Mouse (Mus musculus): Measurements from ENCODE around the gene Adk.
A peak's percentile ranks its signal among the peaks of the same experiment; 100 is the strongest.

Gene Adk

DNA sequence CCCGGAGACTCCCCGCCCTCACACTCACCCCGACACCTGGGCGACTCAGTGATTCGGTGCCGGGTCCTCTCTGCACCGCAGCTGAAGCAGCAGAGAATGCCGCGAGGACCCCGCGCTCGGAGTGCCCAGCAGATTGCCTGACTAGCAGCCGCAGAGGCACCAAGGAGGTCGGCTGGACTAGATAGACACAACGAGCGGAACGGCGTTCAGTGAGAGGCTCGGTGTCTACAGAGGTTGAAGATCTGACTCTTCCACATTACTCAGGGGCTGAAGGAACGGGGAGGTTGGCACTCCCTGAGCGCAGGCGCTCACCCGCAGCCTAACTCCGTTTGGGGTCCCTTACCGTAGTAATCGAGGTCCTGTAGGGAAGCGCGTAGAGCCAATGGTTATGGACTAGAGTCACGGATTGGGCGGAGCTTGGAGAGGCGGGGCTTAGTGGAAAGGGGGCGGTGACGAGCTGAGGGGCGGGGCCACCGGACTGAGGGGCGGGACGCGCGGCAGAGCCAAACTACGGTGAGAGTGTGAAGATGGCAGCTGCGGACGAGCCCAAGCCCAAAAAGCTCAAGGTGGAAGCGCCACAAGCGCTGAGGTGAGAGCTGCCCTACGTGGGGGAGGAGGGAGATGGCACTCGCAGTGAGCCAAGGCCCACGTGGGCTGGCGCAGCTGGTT lies at the start of gene Adk, which contains the start of gene Ap3m1:
Gene Adk, plus strand, starts transcription at position 463 of the 669 bp plus-strand sequence.
Gene Ap3m1, minus strand, starts transcription at position 397 of the 669 bp plus-strand sequence.
- DNase-seq (ENCODE audit: low read depth, low spot score), result peak; percentile 85

DNA sequence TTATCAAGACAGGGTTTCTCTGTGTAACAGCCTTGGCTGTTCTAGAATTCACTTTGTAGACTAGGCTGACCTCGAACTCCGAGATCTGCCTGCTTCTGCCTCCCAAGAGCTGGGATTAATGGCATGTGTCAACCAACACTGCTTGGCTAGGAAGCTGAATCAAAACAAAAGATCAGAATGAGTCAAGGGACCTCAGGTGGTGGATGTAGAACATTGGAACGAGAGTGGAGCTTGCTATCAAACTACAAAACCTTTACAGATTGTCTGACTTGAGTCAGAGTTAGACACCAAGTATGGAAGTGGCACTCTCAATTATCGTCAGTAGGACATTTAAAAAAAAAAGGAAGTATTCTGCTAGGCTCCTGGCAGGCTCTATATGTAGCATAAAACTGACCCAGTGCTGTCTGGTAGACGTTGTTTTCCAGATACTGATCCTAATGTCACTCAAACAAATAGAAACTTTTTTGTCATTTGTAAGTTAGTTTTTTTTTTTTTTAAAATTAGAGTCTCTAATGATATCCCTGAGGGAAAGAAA lies 38.5 kb upstream of the Adk start:
- DNase-seq (ENCODE audit: low read depth, low spot score), result no peak

DNA sequence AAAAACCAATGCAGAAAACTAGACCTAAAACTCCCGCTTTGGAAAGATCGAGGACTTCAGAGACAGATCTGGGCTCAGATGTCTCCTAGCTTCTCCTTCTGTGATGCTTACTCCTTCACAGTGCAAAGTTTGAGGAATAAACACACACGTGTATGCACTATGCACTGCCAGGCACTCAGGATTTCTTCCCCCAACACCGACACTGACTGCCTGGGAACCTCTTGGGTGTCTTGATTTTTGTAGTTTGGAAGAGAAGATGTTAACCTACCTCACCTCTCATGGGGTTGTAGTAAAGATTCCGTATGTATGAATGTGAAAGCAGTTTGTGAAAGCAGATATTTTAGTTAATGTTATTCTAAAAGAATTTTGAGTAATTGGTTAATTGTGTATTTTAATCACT lies 34.5 kb upstream of the Adk start:
- DNase-seq (ENCODE audit: low read depth, low spot score), result no peak

DNA sequence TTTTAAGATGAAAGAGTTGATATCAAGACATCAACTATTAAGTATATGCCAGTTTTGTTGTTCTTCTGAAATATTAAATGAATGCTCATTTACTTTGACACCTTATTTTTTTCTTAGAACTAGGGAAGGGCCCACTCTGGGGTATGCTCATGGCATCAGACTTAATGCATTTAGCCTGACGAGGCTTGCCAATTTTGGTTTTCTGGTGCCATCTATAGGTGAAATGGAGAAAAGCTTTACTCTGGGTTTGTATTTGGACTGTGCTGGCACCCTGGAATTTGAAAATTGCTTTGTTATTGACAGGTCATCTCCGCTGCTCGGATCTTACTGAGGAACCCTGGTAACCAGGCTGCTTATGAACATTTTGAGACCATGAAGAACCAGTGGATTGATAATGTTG lies 33.4 kb upstream of the Adk start:
- DNase-seq (ENCODE audit: low read depth, low spot score), result peak; percentile 51

DNA sequence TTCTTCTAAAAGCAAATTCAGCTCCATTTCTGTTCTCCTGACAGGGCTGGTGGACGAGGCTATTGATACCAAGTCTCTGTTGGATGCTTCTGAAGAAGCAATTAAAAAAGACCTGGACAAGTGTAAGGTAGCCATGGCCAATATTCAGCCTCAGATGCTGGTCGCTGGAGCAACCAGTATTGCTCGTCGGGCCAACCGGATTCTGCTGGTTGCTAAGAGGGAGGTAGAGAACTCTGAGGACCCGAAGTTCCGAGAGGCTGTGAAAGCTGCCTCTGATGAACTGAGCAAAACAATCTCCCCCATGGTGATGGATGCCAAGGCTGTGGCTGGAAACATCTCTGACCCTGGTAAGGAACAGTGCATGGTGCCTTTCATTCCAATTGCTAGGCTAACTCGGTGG lies 31.9 kb upstream of the Adk start:
- DNase-seq (ENCODE audit: low read depth, low spot score), result no peak

DNA sequence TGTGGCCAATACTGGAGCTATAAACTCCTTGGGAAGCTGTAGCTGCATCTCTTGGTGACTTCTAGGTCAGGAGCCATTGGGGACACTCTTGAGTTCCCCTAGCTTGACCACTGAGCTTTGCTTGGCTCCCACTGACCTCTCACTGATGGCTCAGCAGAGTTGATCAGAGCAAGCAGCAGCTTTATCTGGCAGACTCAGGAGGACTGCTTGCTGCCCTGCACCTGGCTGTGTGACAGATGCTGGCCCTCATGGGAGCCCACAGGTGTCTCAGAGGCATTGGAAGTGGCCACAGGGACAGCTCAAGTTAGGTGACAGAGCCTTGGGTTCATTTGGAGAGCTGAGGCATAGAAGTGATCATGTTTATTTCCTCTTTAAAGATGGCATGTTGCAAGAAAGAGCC lies 24.8 kb upstream of the Adk start:
- no peak for DNase-seq (ENCODE audit: low read depth, low spot score)

DNA sequence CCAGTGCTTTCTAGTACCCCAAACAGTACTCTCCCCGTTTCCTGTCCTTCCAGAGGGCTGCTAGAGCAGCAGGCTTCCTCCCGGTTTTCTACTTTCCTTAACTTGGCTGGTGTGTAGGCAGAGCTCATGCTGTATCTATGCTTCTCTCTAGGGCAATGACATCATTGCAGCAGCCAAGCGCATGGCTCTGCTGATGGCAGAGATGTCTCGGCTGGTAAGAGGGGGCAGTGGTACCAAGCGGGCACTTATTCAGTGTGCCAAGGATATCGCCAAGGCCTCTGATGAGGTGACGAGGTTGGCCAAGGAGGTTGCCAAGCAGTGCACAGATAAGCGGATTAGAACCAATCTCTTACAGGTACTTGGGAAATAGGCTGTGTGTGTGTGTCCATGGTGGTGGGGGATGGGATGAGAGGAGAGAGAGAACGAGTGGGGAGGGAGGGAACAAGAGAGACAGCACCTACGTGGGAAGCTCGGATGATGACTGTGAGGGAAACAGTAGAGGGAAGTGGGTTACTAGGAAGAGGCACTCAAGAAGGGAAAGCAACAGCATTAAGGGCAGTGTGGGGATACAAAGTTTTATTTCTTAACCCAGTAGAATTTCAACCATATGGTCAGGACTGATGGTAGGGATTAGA lies 23.2 kb upstream of the Adk start:
- no peak for DNase-seq (ENCODE audit: low read depth, low spot score)

DNA sequence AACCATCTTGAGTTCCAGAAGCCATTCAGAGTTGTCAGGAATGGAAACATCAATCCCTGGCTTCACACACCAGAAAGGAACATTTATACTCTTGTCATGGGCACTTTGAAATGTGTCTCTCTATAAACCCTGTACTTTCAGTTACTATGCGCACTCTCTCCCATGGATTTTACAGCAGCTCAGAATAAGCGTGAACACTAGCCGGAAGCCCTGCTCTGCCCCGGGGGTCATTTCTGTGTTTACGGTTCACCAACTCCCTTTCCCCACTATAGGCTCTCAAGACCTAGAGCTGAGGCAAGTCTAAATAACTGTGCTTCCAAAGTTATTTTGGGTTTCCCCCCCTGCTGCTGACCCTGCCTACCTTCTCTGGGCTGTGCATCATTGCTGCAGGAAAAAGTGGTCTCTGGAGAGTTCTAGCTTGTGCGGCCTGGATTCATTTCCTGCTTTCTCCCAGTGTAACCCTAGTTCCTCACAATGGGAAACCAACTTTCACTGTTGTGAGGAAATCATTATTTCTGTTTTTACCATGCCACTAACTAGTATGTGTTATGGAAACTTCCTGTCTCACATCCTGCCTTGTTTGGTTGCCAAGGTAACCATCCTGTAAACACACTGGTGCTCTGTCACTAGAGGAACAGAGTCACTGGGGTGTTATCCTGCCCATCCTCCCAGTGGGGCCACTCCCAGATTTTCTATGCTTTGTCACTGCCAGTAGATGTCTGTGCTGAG lies 20.4 kb upstream of the Adk start:
- peak; percentile 74 for DNase-seq (ENCODE audit: low read depth, low spot score)

DNA sequence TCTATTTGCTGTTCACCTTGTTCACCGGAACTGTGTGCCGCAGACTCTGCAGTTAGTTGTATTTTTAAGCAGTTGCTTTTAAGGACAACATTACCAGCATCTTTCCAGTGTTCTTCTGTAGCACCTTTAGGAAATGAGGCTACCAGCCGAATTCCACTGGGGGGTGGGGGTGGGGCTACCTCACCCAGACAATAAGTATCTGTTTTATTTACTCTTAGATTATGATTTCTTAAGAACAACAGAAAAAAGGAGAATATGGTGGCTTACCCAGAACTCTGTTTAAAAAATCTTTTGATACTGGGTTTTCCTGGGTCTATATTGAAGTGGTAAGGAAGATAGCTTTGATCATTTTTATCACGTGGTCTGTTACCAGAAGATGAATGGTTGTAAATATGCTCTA lies 18.1 kb upstream of the Adk start:
- no peak for DNase-seq (ENCODE audit: low read depth, low spot score)

DNA sequence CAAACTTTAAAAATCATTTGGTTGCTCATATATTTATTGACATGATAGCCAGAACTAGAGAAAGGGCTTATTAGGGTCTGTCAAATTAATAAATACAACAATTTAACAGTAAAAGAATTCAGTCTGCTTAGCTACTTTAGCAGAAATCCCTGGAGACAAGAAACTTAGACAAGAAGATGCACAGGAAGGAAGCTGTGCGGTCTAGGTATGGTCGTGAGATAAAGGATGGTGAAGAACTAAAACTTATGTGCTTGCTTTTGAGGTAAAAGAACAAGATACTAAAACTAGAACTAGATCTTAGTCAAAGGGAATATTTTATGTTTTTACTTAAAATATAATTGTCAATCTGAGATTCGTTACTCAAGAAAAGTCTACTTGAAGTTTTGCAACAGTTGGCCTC lies 17.6 kb upstream of the Adk start:
- no peak for DNase-seq (ENCODE audit: low read depth, low spot score)

DNA sequence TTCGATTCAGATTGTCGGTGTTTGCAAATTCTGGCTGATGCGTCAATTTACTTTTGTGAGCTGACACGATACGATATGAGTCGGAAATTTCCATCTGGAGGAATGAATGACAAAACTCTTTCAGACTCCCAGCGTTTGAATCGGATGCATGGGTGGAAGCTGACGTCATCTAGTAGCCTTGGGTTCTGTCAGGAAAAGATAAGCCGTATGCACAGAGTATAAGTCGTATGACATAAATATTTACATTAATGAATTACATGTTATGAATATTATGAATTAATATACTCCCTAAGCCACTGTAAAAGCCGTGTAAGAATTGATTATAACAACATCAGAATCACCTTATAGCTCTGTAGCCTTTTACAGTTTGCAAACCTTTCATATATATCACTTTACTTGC lies 13.3 kb upstream of the Adk start:
- no peak for DNase-seq (ENCODE audit: low read depth, low spot score)

DNA sequence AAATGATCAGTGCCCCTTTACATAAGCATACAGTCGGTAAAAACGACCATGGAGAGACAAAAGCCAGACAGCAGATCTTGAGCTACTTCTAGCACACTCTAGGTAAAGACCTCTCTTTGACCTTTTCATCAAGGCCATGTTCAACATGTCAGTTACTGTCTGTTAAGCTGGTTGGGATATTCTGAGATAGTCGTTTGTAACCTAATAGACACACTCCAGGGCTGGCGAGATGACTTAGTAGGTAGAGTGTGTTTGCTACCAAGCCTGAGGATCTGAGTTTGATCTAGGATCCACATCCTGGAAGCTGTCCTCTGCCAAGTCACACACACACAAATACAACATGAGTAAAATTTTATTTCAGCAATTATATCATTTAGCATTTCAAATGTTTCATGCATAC lies 12.8 kb upstream of the Adk start:
- DNase-seq (ENCODE audit: low read depth, low spot score), result no peak

DNA sequence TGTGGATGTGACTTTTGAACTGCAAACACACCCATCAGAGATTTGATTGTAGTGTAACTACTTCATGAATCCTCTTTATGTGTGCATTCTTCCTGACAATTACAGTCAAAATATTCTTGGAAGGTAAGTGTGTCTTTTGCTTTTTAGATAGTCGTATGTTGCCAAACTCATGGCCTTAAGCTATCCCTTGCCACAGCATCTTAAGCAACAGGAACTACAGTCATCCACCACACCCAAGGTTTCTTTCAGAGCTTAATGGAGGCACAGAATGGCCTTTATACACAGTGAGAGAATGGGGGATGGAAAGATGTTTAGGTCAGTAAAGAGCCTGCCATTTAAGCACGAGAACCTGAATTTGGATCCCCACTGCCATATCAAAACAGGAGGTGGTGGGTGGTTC lies 4.5 kb upstream of the Adk start:
- no peak for DNase-seq (ENCODE audit: low read depth, low spot score)

DNA sequence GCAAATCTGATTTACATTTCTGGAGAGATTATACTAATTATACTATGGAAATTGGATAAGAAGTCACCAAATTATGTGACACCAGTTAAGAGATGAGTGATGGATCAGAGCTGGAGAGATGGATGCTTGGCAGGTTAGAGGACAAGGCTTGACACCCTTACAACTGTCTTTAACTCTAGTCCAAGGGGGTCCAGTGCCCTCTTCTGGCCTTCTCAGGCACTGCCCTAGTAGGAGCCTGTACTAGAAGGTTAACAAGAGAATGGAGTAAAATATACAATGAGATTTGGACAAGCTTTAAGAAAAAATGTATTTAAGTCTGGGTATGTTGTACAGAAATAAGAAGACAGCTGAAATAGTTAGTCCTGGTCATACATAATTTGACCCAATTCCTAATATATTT lies 3.5 kb upstream of the Adk start:
- DNase-seq (ENCODE audit: low read depth, low spot score), result peak; percentile 50

DNA sequence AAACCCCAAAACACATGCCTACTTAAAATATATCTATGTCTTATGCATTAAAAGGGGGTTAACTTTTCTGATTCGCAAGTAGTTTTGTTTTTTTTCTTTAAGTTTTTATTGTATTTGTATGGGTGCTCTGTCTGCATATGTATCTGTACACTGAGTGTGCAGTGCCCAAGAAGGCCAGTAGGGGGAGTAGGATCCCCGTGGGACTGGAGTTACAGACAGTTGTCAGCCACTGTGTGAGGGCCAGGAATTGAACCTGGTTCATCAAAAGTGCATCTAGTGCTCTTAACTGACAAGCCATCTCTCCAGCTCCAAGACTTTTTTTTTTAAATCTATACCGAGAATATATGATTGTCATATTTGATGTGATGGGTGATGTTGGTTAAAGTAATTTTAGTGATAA lies 1.6 kb upstream of the Adk start:
- peak; percentile 55 for DNase-seq (ENCODE audit: low read depth, low spot score)

DNA sequence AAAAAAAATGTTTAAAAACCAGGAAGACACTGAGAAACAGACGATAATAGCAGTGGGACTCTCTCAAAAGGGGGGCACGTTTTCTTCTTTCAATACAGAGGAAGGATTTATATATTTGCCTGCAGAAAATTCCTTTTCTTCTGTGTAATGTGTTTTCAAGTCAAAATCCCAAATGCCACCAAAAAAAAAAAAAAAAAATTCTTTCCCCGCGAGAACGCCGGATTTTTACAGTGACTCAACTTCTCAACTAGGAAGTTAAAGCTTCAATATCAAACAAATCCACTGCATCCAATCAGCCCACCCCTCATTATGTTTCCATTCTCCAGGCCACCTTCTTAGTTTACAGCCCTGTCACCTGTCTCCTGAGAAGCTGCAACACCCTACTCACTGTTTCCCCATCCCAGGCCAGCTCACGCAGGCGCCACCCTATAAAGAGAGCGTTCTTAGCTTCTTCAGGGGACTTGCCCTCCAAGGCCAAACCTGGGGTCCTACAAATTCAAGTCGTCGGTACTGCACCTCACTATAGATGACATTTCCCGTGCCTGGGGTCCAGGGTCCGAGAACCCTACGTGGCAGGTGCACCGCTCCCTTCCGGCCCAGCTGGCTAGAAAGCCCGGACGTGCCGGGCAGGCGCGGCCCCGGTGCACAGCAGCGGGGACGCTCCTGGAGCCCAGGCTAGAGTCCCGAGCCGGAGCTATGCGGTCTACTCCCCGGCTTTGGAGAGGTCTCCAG lies 828 bp upstream of the Adk start:
- peak; percentile 34 for DNase-seq (ENCODE audit: low read depth, low spot score)

DNA sequence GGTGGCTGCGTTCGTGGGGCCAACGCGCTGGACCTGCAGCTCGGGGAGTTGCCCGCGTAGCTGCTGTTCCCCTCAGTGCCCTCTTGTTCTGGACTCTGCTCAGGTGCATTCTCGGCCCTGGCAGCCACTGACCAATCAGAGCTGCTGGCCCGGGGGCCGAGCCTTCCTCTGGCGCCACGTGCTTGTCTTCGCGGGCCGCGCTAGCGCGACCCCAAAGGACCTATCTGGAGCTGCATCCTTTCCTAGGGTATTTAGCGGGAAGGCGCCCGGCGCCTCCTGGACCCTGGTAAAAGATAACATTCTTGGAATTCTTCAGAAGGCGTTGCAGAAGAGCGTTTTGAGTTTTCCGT lies 382 bp downstream of the Adk start:
- DNase-seq (ENCODE audit: low read depth, low spot score), result peak; percentile 58

DNA sequence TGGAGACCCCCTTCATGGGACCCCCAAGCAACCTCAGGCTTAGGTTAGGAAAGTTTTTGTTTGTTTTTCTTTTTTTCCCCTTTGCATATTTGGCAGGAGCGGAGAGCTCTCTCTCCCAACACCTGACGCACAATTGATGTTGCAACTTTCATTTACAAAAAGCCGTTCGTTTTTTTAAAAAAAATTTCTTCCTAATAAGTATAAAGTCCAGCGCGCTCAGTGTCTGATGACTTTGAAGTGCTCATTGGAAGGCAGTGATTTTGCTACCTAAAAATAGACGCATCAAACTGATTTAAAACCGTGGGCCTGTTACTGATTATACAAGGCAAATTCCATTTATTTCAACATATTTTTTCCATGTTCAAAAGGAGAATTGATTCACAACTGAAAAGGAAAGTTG lies 777 bp downstream of the Adk start:
- DNase-seq (ENCODE audit: low read depth, low spot score), result no peak

DNA sequence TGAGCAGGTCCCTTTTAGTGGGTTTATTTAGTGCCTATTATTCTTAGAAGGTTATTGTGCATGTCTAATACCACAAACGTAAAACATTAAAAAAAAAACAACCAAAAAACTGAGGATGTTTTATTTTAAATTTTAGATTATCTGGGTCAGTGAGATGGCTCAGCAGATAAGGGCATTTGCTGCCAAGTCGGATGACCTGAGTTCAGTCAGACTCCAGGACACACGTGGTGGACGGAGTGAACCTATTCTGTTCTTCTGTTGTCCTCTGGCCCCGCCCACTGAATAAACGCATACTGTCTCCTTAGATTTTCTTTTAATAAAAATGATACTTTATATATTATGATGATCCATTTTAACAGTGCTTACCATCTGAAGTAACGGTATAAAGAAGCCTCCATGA lies 1.2 kb downstream of the Adk start:
- no peak for DNase-seq (ENCODE audit: low read depth, low spot score)

DNA sequence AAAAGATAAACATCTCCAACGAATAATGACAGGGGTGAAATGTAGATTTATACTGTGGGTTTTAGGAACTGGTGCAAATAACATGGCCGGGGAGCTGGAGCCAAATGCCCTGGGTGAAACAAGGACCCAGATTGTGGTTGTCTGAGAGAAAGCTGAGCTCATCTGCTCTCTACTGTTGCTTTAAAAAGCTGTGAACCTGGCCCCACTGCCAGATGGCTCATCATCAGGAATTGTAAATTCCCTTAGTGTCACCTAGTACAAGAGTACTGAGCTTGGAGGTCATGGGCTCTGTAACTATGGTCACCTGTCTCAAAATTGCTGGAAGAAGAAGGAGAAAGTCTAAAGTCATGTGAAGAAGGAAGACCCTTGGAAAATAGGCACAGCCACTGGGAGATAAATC lies 6.6 kb downstream of the Adk start:
- no peak for DNase-seq (ENCODE audit: low read depth, low spot score)

DNA sequence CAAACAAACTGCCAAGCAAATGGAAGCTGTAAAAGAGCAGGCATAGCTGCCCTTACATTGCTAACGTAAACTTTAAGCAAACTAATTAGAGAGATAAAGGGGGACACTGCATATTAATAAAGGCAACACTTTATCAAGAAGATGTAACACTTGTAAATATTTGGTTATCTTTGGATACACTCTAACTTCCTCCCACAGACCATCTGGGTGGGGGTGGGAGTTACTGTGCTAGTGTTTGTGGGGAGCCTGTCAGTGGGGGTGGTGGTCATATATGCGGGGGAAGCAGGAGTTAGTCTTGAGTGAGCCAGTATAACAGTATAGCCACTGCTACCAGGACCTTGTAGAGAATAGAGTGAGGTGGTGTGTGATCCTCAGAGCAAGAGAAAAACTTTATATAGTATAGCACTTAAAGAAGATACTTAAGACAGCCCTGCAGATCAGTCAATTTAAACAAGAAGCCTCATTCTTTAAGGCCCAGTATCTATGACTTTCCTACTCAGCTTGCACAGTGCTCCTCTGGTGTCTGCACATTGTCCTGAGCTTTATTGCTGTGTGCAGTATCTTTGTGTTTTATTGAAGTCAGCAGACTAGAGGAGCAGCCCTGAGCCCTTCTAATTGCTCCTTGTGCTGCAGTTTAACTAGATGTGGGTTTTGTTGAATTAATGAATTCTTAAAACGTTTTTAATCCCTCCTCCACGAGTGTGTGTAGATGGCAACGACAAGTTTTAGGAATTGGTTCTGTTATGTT lies 10.6 kb downstream of the Adk start:
- DNase-seq (ENCODE audit: low read depth, low spot score), result no peak

All from 3T3-L1 (cell line).